Mouse (Mus musculus): ENCODE results near the gene Pepd. TPM values are rescaled to one million over a fixed set of nuclear protein-coding genes. Genes with fewer than 3 reads are reported as not detected.
"Not testable (repeated sequence)": the region's sequence is repeated elsewhere in the genome, so short reads cannot be mapped to it uniquely, and the experiment has no call there.

Gene Pepd
- polyA plus RNA-seq, 3 experiments from 2014 or later = 49.6 to 57.3 (median 56.3) TPM

DNA sequence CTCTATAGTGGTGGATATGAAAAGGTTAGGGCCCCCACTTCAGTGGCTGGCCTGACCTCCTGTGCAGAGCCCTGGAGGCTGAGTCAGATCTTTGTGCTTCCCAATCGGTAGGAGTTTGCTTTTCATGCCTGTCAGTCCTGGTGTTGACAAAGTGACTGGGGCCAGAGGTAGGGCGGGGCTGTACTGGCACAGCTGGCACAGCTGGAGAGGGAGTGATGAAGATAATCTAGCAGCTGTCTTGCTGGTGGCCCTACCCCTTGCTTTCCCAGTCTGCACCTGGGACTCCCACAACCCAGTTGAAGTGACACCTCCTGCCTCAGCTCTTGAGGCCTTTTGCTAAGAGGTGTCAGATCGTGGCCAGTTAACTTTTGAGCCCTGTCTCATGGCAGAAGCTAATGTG, 21.0 kb downstream of the Pepd start:
- no peak for ATAC-seq

GRCm38 (mm10) chr7:34936347-34936746, 24.2 kb downstream of the Pepd start:
- ATAC-seq = no peak

DNA sequence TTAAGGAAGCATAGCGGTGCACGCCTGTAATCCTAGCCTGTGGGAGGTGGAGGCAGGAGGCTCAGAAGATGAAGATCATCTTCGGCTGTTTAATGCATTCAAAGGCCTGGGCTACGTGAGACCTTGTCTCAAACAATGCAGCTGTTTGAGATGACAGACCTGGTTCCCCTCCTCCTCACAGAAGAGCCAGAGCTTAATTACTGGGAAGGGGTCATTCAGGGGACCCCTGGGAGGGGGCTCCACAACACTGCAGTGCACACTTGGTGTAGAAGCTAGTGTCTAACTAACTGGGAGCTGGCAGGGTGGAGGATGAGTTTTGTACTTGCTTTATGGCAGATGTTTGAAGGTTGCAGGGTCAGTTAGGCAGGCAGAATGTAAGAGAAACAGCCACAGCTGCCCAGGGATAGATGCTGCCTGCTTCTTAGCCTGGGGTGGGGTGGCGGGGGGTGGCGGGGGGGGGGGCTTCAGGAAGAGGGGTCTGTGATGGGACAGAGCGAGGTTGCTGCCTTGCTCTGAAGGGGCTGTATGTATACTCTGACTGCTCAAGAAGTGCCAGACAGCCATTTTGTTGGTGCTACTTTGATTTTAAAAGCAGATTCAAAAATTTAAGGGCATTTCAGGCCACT, 26.6 kb downstream of the Pepd start:
- no peak for ATAC-seq

GRCm38 (mm10) chr7:34939262-34939951, 27.2 kb downstream of the Pepd start:
- ATAC-seq = no peak

DNA sequence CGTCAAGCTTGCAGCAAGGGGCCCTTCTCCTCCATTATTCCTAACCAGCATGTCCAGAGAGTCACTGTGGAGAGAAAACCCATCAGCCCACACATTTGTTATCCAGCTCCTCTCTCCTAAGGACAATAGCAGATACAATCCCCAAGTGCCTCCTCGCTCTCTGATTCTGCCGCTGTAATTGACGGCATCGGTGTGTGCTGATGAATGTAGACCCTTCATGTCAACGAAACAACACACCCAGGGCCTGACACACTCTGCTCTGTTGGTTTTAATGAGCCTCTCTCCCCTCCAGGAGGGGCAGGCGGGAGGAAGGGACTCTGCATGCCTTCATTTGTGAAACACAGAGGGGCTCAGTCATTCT, 27.8 kb downstream of the Pepd start:
- no peak for ATAC-seq

- ATAC-seq = no peak
These were observed 31.5 kb downstream of the Pepd start for GRCm38 (mm10) chr7:34943581-34944123.

DNA sequence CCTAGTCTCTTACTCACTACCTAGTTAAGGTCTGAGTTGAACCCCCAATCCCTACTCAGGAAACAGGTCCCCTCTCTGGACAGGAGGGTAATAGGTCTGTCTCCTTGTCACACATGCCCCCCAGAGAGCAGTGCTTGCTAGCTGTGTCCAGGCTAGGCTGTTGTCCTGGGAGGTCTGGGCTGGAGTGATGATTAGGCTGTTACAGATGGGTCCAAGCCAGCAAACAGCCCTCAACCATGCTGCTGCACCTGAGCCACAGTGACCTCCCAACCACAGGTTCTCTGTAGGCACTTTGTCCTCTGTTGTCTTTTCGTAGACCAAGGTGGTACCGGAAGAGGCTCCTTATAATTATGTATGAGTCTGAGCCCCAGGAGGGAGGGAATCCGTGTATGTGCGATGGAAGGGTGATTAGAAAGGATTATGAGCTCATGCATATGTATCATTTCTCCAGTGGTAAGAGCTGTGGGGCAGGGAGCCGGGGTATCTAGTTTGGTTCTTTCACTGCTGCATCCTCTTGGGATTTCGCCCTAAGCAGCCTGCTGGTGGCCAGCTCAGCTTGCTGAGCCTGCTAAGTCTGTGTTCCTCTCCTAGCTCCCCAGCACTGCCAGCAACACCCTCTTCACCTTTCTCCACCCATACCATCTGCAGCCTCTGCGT, 34.2 kb downstream of the Pepd start:
- no peak for ATAC-seq

DNA sequence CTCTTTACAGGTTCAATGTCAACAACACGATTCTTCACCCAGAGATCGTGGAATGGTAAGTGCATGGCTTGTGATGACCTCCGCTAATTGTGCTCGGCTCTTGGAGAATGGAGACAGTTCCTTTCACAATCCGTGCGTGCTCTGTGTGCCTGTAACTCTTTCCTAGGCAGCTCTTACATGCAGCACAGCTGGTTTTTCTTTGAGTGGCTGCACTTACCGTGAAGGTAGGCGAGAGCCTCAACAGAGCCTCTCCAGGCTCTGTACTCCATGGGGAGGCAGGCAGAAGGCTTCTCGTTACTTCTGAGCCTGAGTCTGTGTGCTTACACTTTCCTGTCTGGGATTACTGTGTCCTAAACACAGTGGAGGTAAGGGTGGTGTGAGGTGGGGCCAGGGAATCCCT, 42.4 kb downstream of the Pepd start:
- no peak for ATAC-seq

DNA sequence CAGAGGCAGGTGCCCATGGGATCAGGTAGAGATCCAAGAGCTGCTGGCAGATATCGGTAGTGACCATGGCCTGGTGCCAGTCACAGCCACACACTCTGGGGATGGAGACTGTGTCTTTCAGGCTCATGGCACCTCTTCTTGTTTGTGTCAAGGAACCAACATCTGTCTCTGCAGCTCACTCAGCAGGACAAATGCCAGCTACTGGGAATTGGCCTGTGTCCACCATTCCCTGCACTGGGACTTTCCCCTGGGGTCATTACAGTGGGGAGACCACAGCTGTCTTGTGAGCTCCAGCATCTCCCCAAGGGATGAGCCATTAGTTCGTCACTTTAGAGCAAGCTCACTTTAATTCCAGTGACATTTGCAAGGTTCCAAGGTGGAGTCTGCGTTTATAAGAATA, 43.1 kb downstream of the Pepd start:
- ATAC-seq = no peak

DNA sequence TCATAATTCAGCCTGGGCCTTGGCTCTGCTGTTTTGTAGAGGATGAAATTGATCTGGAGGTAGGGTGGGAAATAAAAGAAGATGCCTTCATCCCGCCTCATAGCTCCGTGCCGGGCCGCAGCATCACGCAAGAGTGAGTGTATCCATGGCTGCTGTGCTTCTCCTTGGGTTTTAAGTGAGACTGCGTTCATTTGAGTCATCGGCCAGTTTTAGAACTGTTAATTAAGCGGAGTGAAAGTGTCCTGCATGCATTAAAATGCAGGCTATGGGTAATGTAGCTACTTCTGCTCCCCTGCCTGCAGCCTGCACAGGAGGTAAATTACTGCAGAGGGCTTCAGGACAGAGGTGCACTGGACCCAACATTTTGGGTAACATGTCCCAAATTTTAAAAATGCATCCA, 45.0 kb downstream of the Pepd start:
- ATAC-seq = no peak

- ATAC-seq = no peak
These were observed 51.9 kb downstream of the Pepd start for GRCm38 (mm10) chr7:34963889-34964645.

DNA sequence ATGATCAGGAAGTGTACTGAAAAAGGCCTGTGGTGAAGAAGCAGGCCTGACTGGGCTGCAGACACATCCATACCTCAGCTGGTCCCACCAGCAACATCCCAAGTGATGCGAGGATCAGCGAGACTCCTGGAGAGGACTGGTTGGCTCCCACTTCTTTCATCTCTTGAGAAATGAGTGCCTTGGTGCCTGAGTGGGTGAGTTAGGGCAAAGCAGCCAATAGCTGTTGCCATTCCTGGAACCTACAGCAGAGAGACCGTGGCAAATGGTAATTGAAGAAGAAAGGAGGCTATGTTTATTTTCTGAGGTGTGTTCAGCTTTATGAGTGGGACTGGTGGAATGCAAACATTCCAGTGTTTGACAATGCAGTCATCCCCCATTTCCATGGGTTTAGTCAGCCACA, 55.2 kb downstream of the Pepd start:
- ATAC-seq = no peak

GRCm38 (mm10) chr7:34968749-34969433, 56.7 kb downstream of the Pepd start:
- ATAC-seq = no peak

DNA sequence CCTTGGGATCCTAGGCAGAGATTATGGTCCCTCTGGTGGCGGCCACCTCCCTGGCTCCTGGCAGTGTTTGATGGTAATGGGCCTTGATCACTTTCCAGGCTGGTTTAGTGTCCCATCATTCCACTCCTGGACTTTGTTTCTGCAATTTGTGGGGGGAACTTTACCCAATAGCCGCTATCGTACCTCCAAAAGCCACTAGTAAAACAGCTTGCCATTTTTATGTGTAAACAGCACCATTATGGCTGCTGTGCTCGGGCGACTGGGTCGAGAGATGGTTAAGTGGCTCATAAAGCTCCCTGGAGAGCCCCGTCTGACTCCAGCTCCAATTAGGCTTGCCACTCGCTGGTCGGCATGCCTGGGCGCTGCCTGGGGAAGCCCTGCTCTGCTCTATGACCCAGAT, 59.6 kb downstream of the Pepd start:
- no peak for ATAC-seq

DNA sequence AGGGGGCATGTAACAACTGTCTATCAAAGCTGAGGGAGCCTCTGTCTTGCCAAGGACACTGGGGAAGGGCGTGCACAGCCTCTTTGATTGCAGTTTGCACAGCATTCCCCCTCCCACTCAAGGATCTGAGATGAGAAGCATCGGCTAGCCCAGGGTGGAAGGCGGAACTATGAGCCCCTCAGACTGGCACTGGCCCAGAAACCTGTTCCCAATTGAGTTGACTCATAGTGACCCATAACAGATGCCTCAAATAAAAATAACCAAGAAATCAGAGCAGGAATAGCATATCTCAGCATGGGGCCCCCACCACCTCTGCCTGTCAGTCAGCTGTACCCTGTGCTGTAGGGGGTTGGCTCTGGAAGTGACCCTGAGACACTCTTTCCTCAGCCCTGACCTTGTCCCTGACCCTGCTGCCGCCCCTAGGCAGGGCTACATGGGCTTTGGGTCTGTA, 60.8 kb downstream of the Pepd start:
- no peak for ATAC-seq

- ATAC-seq = no peak
These were observed 61.7 kb downstream of the Pepd start for GRCm38 (mm10) chr7:34973877-34974276.

DNA sequence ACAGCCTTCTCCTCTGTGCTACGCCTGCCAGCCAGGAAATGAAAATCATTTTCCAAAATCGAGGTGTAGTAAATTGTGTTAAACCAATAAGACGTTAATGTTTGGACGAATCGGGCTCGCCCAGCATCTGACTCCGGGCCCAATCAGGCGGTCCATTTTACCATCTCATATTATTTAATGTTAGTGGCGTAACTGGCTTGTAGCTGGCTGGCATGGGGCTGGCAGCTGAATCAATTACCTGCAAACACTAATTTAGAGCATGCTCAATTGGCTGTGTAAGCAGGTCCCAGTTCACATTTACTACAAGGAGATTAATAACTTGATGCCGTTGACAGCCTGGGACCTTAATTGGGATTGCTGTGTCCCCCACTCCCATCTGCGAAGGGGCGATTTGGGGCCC, 63.7 kb downstream of the Pepd start:
- no peak for ATAC-seq

- ATAC-seq = no peak
These were observed 65.2 kb downstream of the Pepd start for GRCm38 (mm10) chr7:34977403-34977802.

GRCm38 (mm10) chr7:34981803-34982202, 69.6 kb downstream of the Pepd start:
- ATAC-seq = no peak

DNA sequence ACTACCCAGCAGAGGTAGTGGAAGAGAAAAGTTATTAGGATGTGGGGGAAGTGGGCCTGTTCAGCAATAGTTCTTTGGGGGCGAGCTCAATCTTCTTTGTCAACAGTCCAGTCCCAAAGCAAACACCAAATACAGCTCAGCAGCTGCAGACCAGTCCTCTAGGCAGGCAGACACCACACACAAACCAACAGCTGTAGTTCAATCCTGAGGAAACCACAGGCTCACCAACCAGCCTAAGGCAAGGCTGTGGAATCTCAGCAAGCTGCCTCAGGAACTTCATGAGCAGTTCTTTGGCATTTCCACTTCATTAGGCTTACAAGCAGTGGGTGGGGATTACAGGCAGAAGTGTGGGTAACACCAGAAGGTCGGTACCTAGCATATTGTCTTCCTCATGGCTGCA, 70.2 kb downstream of the Pepd start:
- not testable (repeated sequence) for ATAC-seq

GRCm38 (mm10) chr7:34983702-34984475, 71.7 kb downstream of the Pepd start:
- no peak for ATAC-seq
